8 mouse cellular contexts compared by ENCODE assay signal in genomic region chr5:145114071-145114605, GRCm38 (mm10). TPM values are rescaled to one million over a fixed set of nuclear protein-coding genes. Genes with fewer than 3 reads are reported as not detected.
A peak's percentile ranks its signal among the peaks of the same experiment; 100 is the strongest.
DNase-seq lines count a peak whose midpoint lies in the region; ATAC-seq and TF ChIP-seq lines count a peak whose summit lies in the region.

Gene Arpc1b (plus strand): TSS chr5:145114215.

- peak within 1 kb of the TSS; percentile 70 for H3K9ac ChIP-seq in lung, embryonic 15.5 days

- WGBS in forebrain, embryonic 10.5 days: under 1% methylated on average over 51 of the region's 53 CpGs
- WGBS in large intestine, adult 2 months: 1% methylated on average over 51 of the region's 53 CpGs
- WGBS in lung, embryonic 15.5 days: 0% methylated on average over 51 of the region's 53 CpGs
- WGBS in olfactory bulb, adult 2 months: 2% methylated on average over 53 of the region's 53 CpGs

- peak; percentile 82 for DNase-seq in 3T3-L1 (ENCODE audit: low read depth, low spot score)
- DNase-seq in forebrain, embryonic 10.5 days (ENCODE audit: extremely low spot score, low spot score): peak; percentile 48
- DNase-seq in heart, postnatal 14 days: peak; percentile 83 to 84
- DNase-seq in large intestine, adult 2 months (ENCODE audit: low read depth, low spot score): no peak
- peak; percentile 68 for DNase-seq in urinary bladder, adult 2 months (ENCODE audit: low spot score)

- H3K4me1 ChIP-seq in forebrain, embryonic 10.5 days: peaks cover 15% of the 10 kb centered on the region
- H3K4me1 ChIP-seq in lung, embryonic 15.5 days: peaks cover 41% of the 10 kb centered on the region
- peaks cover 14% of the 10 kb centered on the region; the same call in 1 of the 2 replicates for H3K4me1 ChIP-seq in olfactory bulb, adult 2 months (ENCODE audit: control insufficient read depth, insufficient read depth, low read length)

- H3K27me3 ChIP-seq in forebrain, embryonic 10.5 days (ENCODE audit: poor library complexity, severe bottlenecking): peaks cover 38% of the 10 kb centered on the region
- no peaks in the 10 kb centered on the region for H3K27me3 ChIP-seq in lung, embryonic 15.5 days

- TF ChIP-seq CTCF in olfactory bulb, adult 2 months (IDR thresholded peaks at IDR 0.05; ENCODE audit: insufficient read depth, low read depth, low read length): no peak

- H3K4me3 ChIP-seq in forebrain, embryonic 10.5 days: peak within 1 kb of the TSS; percentile 62
- peak within 1 kb of the TSS; percentile 83 for H3K4me3 ChIP-seq in lung, embryonic 15.5 days
- H3K4me3 ChIP-seq in olfactory bulb, adult 2 months (ENCODE audit: insufficient read depth, low read depth, low read length): peak within 1 kb of the TSS; percentile 51

- intact Hi-C loops in heart, postnatal 14 days (cut with DNase I): loop anchor here (2.0 kb wide), 1 partner anchor 29 kb away; the partner anchor contains the start of gene Kpna7

- peak; percentile 10 for ATAC-seq in activated CD4-positive, CD25-positive, alpha-beta regulatory T cell, adult 4 months
- ATAC-seq in lung, embryonic 15.5 days (ENCODE audit: borderline replicate concordance, extremely low read depth, low FRiP score, low TSS enrichment): peak; percentile 83

- H3K4me2 ChIP-seq in lung, embryonic 15.5 days: peak within 1 kb of the TSS; percentile 89

- no peaks in the 10 kb centered on the region for H3K9me3 ChIP-seq in forebrain, embryonic 10.5 days
- H3K9me3 ChIP-seq in lung, embryonic 15.5 days: 0 out of 2 replicates have a peak, but pooled peaks cover under 1% of the 10 kb centered on the region

- H3K36me3 ChIP-seq in forebrain, embryonic 10.5 days (replicated peaks): peaks cover 24% of the 10 kb centered on the region
- H3K36me3 ChIP-seq in lung, embryonic 15.5 days: peaks cover 17% of the 10 kb centered on the region

- no peak for TF ChIP-seq POLR2A in olfactory bulb, adult 2 months (IDR thresholded peaks at IDR 0.05; ENCODE audit: insufficient read depth, low read depth, low read length)

- peak within 1 kb of the TSS; percentile 78 for H3K27ac ChIP-seq in forebrain, embryonic 10.5 days
- H3K27ac ChIP-seq in lung, embryonic 15.5 days: peak within 1 kb of the TSS; percentile 56
- no peak within 1 kb of the TSS for H3K27ac ChIP-seq in olfactory bulb, adult 2 months (ENCODE audit: insufficient read depth, low read depth, low read length)

RNA-seq across cellular contexts. Expression of gene Arpc1b, which starts in this region (rescaled TPM):
- 1,000 to 10,000 TPM in 1 of 2 experiments, 100 to 1,000 TPM in 1; 727 to 1,112 TPM for polyA plus RNA-seq in activated CD4-positive, CD25-positive, alpha-beta regulatory T cell, adult 4 months (2017; shearing (Covaris generic))
- polyA plus RNA-seq in forebrain, embryonic 10.5 days (2016; fragmentation: Nextera tagmentation; extraction: Ambion mirVana): 82.9 and 83.4 TPM in 2 replicates
- total RNA-seq in heart, postnatal 14 days (2021): 100 to 1,000 TPM in 1 of 2 experiments, 10 to 100 TPM in 1; 97.2 to 113 TPM
- 768 and 891 TPM in 2 replicates for polyA plus RNA-seq in large intestine, adult 2 months (2012; rRNA removed)
- 359 and 378 TPM in 2 replicates for polyA plus RNA-seq in lung, embryonic 15.5 days (2015; fragmentation: Nextera tagmentation; extraction: Ambion mirVana)
- not detected in 2 replicates for polyA plus RNA-seq in olfactory bulb, adult 2 months (2012; ENCODE audit: insufficient read depth, insufficient read length, low replicate concordance, missing spikeins)
- polyA plus RNA-seq in urinary bladder, adult 2 months (2012; rRNA removed): 410 and 483 TPM in 2 replicates
